ENCODE assay signal across 8 mouse cellular contexts in genomic region chr17:71783366-71783735, GRCm38 (mm10). TPM values are rescaled to one million over a fixed set of nuclear protein-coding genes. Genes with fewer than 3 reads are reported as not detected.
DNase-seq lines count a peak whose midpoint lies in the region; ATAC-seq and TF ChIP-seq lines count a peak whose summit lies in the region.

No protein-coding gene starts in this region.

- no peak for TF ChIP-seq EP300 in ES-Bruce4 (IDR thresholded peaks at IDR 0.05; ENCODE audit: insufficient read depth, low read depth, low read length)

- no peaks in the 10 kb centered on the region for H3K36me3 ChIP-seq in ES-Bruce4 (ENCODE audit: control insufficient read depth, insufficient read depth, low read length, poor library complexity, severe bottlenecking)
- no peaks in the 10 kb centered on the region for H3K36me3 ChIP-seq in forebrain, embryonic 15.5 days
- no peaks in the 10 kb centered on the region; the same call in 1 of the 2 replicates for H3K36me3 ChIP-seq in limb, embryonic 13.5 days

- peak overlapping the region; percentile 68 for H3K4me2 ChIP-seq in forebrain, embryonic 15.5 days (replicated peaks)
- H3K4me2 ChIP-seq in limb, embryonic 13.5 days (replicated peaks): peak overlapping the region; percentile 89

- no peak overlapping the region for H3K27ac ChIP-seq in ES-Bruce4 (ENCODE audit: insufficient read depth, low read length)
- H3K27ac ChIP-seq in forebrain, embryonic 15.5 days (replicated peaks): no peak overlapping the region
- no peak overlapping the region for H3K27ac ChIP-seq in limb, embryonic 13.5 days

- peaks cover 3% of the 10 kb centered on the region; the same call in 1 of the 2 replicates for H3K9me3 ChIP-seq in ES-Bruce4 (replicated peaks; ENCODE audit: control insufficient read depth, insufficient read depth, low read length, poor library complexity, severe bottlenecking)
- 0 out of 2 replicates have a peak, but pooled peaks cover 6% of the 10 kb centered on the region for H3K9me3 ChIP-seq in forebrain, embryonic 15.5 days
- H3K9me3 ChIP-seq in limb, embryonic 13.5 days: peaks cover 7% of the 10 kb centered on the region

- H3K4me3 ChIP-seq in ES-Bruce4 (ENCODE audit: low read depth, low read length): peak overlapping the region; percentile 80
- H3K4me3 ChIP-seq in forebrain, embryonic 15.5 days: peak overlapping the region; percentile 73
- peak overlapping the region; percentile 79 for H3K4me3 ChIP-seq in limb, embryonic 13.5 days

- 1% methylated on average over 10 of the region's 10 CpGs for WGBS in forebrain, embryonic 15.5 days
- WGBS in limb, embryonic 13.5 days: 18% methylated on average over 10 of the region's 10 CpGs

- no peak for TF ChIP-seq POLR2A in ES-Bruce4 (IDR thresholded peaks at IDR 0.05; ENCODE audit: insufficient read depth, low read length)

- DNase-seq in gastrocnemius, adult 18-20 months (ENCODE audit: low spot score): peak; percentile 11
- DNase-seq in gastrocnemius, postnatal 4 days (ENCODE audit: low spot score in 2 of 2): no peak
- DNase-seq in ovary, postnatal 14 days (ENCODE audit: low spot score): no peak
- no peak for DNase-seq in cerebellum, adult 18-20 months

- TF ChIP-seq CTCF in ES-Bruce4 (IDR thresholded peaks at IDR 0.05; ENCODE audit: low read depth, low read length): no peak

- H3K27me3 ChIP-seq in ES-Bruce4 (ENCODE audit: control insufficient read depth, insufficient read depth, low read length, poor library complexity, severe bottlenecking): no peaks in the 10 kb centered on the region
- no peaks in the 10 kb centered on the region for H3K27me3 ChIP-seq in forebrain, embryonic 15.5 days
- H3K27me3 ChIP-seq in limb, embryonic 13.5 days: peaks cover 25% of the 10 kb centered on the region

- H3K9ac ChIP-seq in ES-Bruce4 (ENCODE audit: low read depth, poor library complexity, severe bottlenecking): peak overlapping the region; percentile 76; the same call in 1 of the 2 replicates
- peak overlapping the region; percentile 79 for H3K9ac ChIP-seq in forebrain, embryonic 15.5 days (replicated peaks)
- H3K9ac ChIP-seq in limb, embryonic 13.5 days: peak overlapping the region; percentile 85

- ATAC-seq in forebrain, embryonic 15.5 days (replicated peaks): no peak
- ATAC-seq in limb, embryonic 13.5 days (ENCODE audit: low FRiP score, low read depth): no peak
- ATAC-seq in megakaryocyte, adult 5-6 weeks (ENCODE audit: poor library complexity, severe bottlenecking): no peak

- H3K4me1 ChIP-seq in ES-Bruce4 (ENCODE audit: control insufficient read depth, insufficient read depth, low read length): no peaks in the 10 kb centered on the region
- peaks cover 26% of the 10 kb centered on the region for H3K4me1 ChIP-seq in forebrain, embryonic 15.5 days
- H3K4me1 ChIP-seq in limb, embryonic 13.5 days: peaks cover 17% of the 10 kb centered on the region

RNA-seq across cellular contexts. Expression of gene Clip4, which starts 15.1 kb away (rescaled TPM):
- total RNA-seq in gastrocnemius, adult 18-20 months (2021): 100 to 1,000 TPM; 138 to 152 TPM
- total RNA-seq in gastrocnemius, postnatal 4 days (2021): 10 to 100 TPM; 27.6 to 33.8 TPM
- polyA plus RNA-seq in ES-Bruce4 (2011; ENCODE audit: insufficient read depth, insufficient read length, low read depth, missing spikeins): 13.3 and 14.7 TPM in 2 replicates
- polyA plus RNA-seq in forebrain, embryonic 15.5 days (2015; fragmentation: Nextera tagmentation; extraction: Ambion mirVana): 9.6 and 10.3 TPM in 2 replicates
- polyA plus RNA-seq in limb, embryonic 13.5 days (2015; fragmentation: Nextera tagmentation; extraction: Ambion mirVana): 6.0 and 7.5 TPM in 2 replicates
- 0.45 TPM in 1 of 2 replicates, not detected in the other for total RNA-seq in megakaryocyte, adult 5-6 weeks (2015)
- total RNA-seq in megakaryocyte, adult 5-6 weeks (2017): not detected in 2 replicates

RNA-seq across cellular contexts. Expression of gene Pcare, which starts 30.7 kb away (rescaled TPM):
- under 1 TPM in 1 of 2 experiments, not detected in 1; 0.05 TPM for total RNA-seq in gastrocnemius, adult 18-20 months (2021)
- not detected for total RNA-seq in gastrocnemius, postnatal 4 days (2021)
- not detected in 2 replicates for polyA plus RNA-seq in ES-Bruce4 (2011; ENCODE audit: insufficient read depth, insufficient read length, low read depth, missing spikeins)
- not detected in 2 replicates for polyA plus RNA-seq in forebrain, embryonic 15.5 days (2015; fragmentation: Nextera tagmentation; extraction: Ambion mirVana)
- polyA plus RNA-seq in limb, embryonic 13.5 days (2015; fragmentation: Nextera tagmentation; extraction: Ambion mirVana): not detected in 2 replicates
- total RNA-seq in megakaryocyte, adult 5-6 weeks (2015): not detected in 2 replicates
- not detected in 2 replicates for total RNA-seq in megakaryocyte, adult 5-6 weeks (2017)

Comparison
In these comparisons a context has a peak if more than half of its experiments do, and no peak if none do; other contexts are left out.
1. RNA of gene Clip4, which starts 15.1 kb away (total RNA-seq): 138 to 152 TPM in gastrocnemius, adult 18-20 months and 27.6 to 33.8 TPM in gastrocnemius, postnatal 4 days; 0.45 TPM in megakaryocyte, adult 5-6 weeks; every median in the first group is over 10 times any median in the second.
2. Peak in every context shown above with its lines, with median percentiles within 50 percentile points of each other: H3K4me3 ChIP-seq and H3K9ac ChIP-seq.